ENCODE assay signal across 8 mouse cellular contexts in the genomic region with DNA sequence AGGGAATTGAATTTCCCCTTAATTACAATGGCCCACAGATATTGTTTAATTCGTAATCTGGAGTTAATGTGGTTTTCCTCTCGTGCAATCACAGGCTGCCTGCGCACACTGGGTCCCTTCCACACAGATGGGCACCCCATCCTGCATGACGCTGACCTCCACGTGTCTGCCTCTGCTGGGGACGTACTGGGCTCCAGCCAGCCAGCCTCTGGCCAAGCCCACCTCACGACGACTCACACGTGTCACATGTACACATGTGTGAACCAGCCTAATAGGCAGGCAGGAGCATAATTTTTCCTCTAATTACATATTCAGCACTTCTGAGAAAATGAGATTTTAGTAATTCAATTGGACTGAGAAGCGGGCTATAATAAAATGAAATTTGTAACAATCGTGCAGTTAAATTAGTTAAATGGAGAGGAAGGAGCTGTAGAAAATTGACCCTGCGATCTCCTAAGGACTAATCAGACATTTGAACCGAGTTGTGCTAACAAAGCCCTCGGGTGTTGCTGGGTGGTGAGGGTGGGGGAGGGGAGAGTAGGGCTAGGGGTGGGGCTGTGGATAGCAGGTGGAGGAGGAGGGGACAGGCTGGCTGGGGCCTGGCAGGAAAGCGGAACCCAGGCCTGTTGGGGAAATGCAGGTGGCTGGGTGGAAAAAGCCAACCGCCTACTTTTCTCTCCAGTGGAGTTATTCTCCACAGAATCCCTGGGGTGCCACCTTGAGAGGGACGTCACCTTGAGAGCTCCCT.
A peak's percentile ranks its signal among the peaks of the same experiment; 100 is the strongest.
DNase-seq lines count a peak whose midpoint lies in the region; ATAC-seq lines count a peak whose summit lies in the region.

No protein-coding gene starts in this region.

- H3K9me3 ChIP-seq in kidney, embryonic 14.5 days (ENCODE audit: control insufficient read depth, low read length): no peaks in the 10 kb centered on the region
- H3K9me3 ChIP-seq in hindbrain, embryonic 10.5 days: no peaks in the 10 kb centered on the region

- WGBS in kidney, embryonic 14.5 days: 30% methylated on average over 17 of the region's 17 CpGs
- WGBS in hindbrain, embryonic 10.5 days: 33% methylated on average over 17 of the region's 17 CpGs

- H3K4me1 ChIP-seq in kidney, embryonic 14.5 days (ENCODE audit: control insufficient read depth, insufficient read depth, low read length): peaks cover 5% of the 10 kb centered on the region; the same call in 1 of the 2 replicates
- peaks cover 57% of the 10 kb centered on the region for H3K4me1 ChIP-seq in hindbrain, embryonic 10.5 days (replicated peaks)

- H3K4me3 ChIP-seq in kidney, embryonic 14.5 days (ENCODE audit: low read length): no peak overlapping the region
- no peak overlapping the region for H3K4me3 ChIP-seq in hindbrain, embryonic 10.5 days

- H3K27me3 ChIP-seq in kidney, embryonic 14.5 days (ENCODE audit: control insufficient read depth, insufficient read depth, low read length): peaks cover 3% of the 10 kb centered on the region
- H3K27me3 ChIP-seq in hindbrain, embryonic 10.5 days (ENCODE audit: insufficient read depth, poor library complexity, severe bottlenecking): peaks cover 27% of the 10 kb centered on the region
- H3K27me3 ChIP-seq in splenic B cell, adult 2 months (ENCODE audit: control insufficient read depth, insufficient read depth, low read length, poor library complexity, severe bottlenecking): no peaks in the 10 kb centered on the region

- H3K36me3 ChIP-seq in kidney, embryonic 14.5 days (ENCODE audit: control insufficient read depth, insufficient read depth, low read length): no peaks in the 10 kb centered on the region
- H3K36me3 ChIP-seq in hindbrain, embryonic 10.5 days: no peaks in the 10 kb centered on the region
- H3K36me3 ChIP-seq in splenic B cell, adult 2 months (ENCODE audit: control insufficient read depth, insufficient read depth, low read length, poor library complexity, severe bottlenecking): no peaks in the 10 kb centered on the region

- H3K4me2 ChIP-seq in kidney, embryonic 14.5 days (replicated peaks; ENCODE audit: low read depth, low read length): no peak overlapping the region

- no peak for ATAC-seq in kidney, embryonic 14.5 days (ENCODE audit: low FRiP score, low TSS enrichment)
- ATAC-seq in erythroblast, adult 5-6 weeks (replicated peaks; ENCODE audit: low FRiP score, poor library complexity, severe bottlenecking): no peak

- DNase-seq in kidney, adult 18-20 months: peak; percentile 8
- peak; percentile 10 for DNase-seq in NIH3T3 (ENCODE audit: low read depth)
- DNase-seq in hindbrain, embryonic 10.5 days (ENCODE audit: low spot score): no peak
- DNase-seq in splenic B cell, adult 2 months (ENCODE audit: low read depth, low spot score): peak; percentile 6
- DNase-seq in gastrocnemius, adult 8-10 months (ENCODE audit: low spot score in 2 of 2): no peak
- DNase-seq in urinary bladder, postnatal 36 days (ENCODE audit: low spot score in 2 of 2): no peak

- no peak overlapping the region for H3K9ac ChIP-seq in kidney, embryonic 14.5 days (ENCODE audit: low read depth, low read length)

- no peak overlapping the region for H3K27ac ChIP-seq in kidney, embryonic 14.5 days (ENCODE audit: low read depth, low read length)
- H3K27ac ChIP-seq in hindbrain, embryonic 10.5 days: peak overlapping the region; percentile 46; the same call in 1 of the 2 replicates

Comparison
In these comparisons a context has a peak if more than half of its experiments do, and no peak if none do; other contexts are left out.
1. DNase-seq: peak in kidney, adult 18-20 months (single experiment), NIH3T3 (single experiment) and splenic B cell, adult 2 months (single experiment); none in hindbrain, embryonic 10.5 days (single experiment), gastrocnemius, adult 8-10 months (0 of 2) and urinary bladder, postnatal 36 days (0 of 2).